Mouse (Mus musculus) retina, postnatal 7 days (tissue): ENCODE results near the gene Dll1.
A peak's percentile ranks its signal among the peaks of the same experiment; 100 is the strongest.

Source experiments
- DNase-seq: peaks from one replicate; pipeline ENCODE4 v3.0.0-alpha.2; 2012; ENCODE audit warnings: low read depth, low spot score

The Dll1 gene

GRCm38 (mm10) chr17:15378413-15379109, 1.9 kb upstream of the Dll1 start:
- no peak for DNase-seq

DNA sequence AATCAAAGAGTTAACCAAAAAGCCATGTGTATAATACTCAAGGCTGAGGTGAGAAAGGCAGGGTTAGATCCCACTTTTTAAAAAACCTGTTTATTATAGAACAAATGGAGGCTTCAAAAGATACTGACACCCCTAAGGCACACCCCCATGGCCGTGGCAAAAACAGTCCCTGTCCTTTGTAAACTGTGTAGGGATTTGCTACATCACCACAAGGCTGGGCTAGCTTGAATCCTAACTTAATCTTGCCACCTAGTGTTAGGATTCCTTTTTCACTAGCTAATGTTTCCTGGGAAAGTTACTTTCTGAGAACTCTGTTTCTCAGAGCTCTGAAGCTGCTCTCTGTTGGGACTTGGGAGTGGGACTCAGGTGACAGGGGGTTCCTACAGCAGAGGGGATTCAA, 1.2 kb upstream of the Dll1 start:
- no peak for DNase-seq

DNA sequence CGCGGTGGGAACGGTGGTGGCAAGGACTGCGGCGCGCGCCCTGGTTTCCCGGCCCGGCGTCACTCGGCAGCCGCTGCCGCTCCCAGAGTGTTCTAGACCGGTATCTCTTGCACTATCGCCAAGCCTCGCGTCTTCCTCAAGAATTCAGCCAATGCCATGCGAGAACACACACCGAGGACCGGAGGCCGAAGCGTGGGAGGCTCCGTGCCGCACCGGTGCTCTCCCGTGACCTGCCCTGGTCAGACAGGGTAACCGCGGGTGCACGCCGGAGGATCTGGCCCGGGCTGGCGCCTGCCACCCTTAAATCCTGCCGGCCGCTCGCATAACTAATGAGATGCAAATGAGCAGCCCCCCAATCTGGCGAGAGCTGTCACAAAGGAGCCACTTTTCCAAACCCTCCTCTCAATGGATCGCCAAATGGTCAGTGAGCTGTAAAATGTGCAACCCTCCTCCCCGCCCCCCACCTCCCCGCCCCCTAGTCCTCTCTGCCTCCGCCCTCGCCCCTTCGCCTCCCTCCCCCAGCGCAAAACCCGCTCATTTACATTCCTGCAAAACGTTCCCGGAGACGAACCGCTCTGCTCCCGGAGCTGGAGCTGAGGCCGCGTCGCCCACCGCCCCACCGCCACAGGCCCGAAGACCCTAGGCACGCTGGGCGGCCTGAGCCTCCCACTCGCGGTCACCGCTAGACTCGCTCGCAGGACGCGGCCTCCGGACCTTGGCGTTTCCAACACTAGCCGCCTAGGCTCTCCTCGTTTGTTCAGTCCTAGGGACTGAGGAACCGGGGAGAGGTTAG, 775 bp downstream of the Dll1 start:
- no peak for DNase-seq

DNA sequence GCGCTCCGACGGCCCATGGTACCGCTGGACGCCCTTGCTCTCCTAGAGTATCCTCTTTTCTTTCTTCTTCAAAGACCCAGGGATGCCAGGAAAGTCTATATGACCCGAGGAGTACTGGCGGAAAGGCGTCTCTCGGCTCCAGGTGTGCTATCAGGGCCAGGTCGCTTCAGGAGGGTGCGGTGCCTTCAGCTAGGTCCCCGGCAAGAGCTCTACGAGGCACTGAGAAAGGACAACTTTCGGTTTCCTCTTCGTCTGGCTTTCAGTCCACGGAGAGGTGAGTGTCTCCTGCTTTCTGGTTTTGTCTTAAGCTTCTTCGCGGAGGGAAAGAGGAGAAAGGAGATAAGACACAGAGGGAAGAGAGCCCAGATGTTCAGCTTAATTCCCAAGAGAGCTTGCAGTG, 1.4 kb downstream of the Dll1 start:
- DNase-seq: no peak

DNA sequence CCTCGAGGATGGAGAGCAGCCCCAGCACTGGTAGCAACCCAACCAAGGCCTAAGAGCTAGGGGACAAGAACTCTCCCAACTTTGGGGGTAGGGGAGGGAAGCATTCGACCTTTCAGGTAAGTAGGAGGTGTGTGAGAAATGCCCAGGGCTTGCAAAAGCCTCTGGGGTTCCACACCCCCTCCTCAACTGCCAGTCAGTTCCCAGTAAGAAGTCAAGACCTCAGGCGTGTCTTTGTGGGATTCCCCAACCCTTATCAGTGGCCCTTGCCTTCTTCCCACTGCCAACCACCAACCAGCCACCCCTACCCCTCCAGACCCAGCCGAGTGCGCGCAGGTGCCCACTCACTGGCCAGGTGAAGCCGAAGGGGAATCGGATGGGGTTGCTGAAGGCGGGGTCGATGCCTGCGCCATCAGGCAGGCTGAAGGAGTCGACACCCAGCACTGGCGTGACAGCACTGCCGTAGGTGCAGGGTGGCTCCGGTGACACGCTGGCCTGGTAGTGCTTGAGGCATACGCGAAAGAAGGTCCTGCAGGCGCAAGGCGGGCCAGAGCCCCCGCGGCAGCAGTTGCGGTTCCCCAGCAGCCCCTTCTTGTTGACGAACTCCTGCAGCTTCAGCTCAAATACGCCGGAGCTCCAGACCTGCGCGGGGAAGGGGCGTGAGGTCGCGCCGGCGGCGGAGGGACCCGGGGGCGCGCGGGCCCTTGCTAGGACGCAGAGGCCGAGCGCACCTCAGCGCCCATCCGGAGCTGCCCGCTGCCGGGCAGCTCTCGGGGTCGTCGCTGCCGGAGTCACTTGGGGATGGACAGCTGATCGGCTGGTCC, 2.1 kb downstream of the Dll1 start:
- no peak for DNase-seq

DNA sequence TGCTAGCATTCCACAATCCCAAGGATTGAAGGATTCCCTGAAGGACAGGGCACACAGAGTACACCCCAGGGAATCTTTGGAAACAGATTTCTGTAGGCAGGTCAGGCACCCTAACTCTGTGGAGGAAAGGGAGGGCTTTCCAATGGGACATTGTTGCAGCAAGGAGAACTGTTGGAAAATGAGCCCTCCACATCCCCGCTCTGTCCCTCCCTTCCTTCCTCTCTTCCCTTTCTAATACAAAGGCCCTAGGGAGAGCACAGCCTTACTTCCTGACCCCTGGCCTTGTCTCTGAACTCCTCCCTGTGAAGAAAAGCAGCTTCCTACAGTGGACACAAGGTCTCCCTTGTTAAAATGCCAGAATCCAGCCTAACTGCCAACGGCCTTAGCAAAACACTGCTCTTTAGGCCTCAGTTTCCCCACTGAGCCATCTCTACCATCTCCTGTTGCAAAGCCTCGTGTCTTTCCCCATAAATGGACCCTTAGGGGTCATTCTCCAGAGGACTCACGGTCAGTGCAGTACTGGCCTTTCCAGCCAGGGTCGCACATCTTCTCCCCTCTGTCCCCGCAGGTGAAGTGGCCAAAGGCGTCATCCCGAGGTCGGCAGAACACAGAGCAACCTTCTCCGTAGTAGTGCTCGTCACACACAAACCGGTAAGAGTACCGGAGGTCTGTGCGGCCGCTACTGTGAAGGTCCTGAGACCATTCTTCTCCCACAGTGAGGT, 3.6 kb downstream of the Dll1 start:
- no peak for DNase-seq

- DNase-seq: no peak
These were observed 4.5 kb downstream of the Dll1 start for GRCm38 (mm10) chr17:15371967-15372835.

DNA sequence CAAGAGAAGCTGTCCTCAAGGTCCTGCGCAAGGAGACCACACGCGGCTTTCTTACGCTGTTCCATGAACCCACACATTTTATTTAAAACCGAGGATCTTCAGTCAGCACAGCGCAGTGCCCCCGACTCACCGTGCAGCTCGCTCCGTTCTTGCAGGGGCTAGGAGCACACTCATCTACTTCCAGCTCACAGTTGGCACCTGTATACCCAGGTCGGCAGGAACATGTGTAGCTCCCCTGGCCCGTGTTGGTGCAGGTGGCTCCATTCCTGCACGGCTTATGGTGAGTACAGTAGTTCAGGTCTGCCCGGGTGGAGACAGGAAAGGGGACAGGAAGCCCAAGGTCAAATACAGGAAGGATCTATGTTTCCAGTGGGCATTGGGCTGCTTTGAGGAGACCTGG, 6.3 kb downstream of the Dll1 start:
- DNase-seq: no peak

DNA sequence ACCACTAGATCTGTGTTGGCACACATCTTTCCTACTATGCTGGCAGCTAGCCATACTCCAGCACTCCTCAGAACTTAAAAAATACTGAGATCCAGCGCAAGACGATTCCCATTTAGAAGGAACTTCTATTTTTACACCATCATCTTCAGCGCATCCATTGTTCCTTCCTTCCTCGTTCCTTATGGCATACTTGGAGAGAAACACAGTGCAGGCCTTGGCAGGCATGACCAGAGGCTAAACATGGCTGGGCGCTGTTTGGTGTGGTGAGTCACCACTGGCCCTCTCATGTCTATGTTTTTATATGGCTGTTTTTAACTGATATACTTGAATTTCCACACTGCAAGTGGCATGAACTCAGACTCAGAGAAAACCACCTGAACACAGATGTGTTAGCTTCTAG, 11.0 kb downstream of the Dll1 start:
- DNase-seq: no peak

GRCm38 (mm10) chr17:15363656-15364055, 13.0 kb downstream of the Dll1 start:
- DNase-seq: no peak

GRCm38 (mm10) chr17:15357071-15357470, 19.6 kb downstream of the Dll1 start:
- no peak for DNase-seq

GRCm38 (mm10) chr17:15356526-15356925, 20.1 kb downstream of the Dll1 start:
- DNase-seq: no peak

DNA sequence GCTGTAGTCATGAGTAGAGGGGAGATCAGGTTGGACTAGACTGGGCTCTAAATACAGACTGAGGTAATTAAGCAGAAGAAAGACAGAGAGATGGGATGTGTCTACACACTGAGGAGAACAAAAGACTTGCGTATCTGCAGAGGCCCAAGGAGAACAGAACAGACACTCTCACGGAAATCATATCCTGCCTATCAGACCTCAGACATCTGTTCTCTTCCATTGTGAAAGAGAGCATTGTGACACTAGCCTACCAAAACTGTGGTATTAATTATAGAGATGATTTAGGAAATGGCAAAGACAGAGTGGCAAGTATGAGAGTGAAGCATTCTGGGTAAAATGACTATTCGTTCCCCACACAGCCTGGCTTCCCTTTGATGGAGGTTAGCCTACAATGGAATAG, 21.6 kb downstream of the Dll1 start:
- DNase-seq: no peak

DNA sequence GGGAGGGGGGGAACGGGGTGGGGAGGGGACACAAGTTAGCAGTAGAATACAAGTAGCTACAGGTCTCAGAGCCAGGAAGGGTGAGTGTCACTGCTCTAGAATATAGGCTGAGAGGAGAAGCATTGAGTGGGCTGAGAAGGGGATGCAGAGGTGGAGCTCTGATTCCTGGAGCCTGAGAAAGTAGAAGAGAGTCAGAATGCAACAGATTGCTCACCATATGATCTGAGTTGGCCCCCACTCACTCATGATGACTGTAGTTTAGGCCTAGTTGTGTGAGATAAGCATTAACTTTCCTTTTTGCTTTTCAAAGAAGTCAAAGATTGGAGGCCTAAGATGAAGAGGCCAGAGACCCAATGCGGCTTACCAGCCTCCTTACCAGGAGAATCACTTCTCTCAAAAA, 22.7 kb downstream of the Dll1 start:
- no peak for DNase-seq

DNA sequence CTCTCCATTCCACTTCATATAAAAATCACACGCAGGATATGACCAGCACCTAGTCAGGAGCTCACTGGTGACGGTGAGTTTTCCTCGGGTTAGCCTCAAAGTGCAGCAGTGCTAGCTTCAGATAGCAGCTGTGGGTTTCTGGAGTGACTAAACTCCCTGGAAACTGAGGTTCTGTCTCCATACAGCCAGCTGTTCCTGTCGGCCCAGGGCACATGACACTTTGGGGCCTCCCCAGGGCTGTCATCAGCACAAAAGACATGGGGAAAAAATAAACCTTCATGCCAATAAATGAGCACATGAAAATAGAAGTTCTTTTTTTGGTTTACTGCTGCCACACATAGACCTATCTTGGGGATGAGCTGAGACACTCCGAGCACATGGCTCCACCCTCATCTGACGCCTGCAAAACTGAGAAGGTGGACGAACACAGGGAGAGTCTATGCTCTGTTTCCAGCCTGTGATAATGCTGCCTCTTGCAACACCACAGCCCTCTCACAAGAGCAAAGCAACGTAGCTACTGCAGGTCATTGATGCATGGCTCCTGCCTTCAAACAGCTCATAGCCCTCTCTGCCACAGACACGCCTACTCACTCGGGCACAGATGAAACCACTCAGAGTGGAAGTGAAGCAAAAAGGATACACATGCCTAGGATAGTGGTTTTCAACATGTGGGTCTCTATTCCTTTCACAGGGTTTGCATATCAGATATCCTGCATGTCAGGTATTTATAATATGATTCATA, 23.6 kb downstream of the Dll1 start:
- DNase-seq: no peak

GRCm38 (mm10) chr17:15350152-15350551, 26.5 kb downstream of the Dll1 start:
- DNase-seq: no peak

DNA sequence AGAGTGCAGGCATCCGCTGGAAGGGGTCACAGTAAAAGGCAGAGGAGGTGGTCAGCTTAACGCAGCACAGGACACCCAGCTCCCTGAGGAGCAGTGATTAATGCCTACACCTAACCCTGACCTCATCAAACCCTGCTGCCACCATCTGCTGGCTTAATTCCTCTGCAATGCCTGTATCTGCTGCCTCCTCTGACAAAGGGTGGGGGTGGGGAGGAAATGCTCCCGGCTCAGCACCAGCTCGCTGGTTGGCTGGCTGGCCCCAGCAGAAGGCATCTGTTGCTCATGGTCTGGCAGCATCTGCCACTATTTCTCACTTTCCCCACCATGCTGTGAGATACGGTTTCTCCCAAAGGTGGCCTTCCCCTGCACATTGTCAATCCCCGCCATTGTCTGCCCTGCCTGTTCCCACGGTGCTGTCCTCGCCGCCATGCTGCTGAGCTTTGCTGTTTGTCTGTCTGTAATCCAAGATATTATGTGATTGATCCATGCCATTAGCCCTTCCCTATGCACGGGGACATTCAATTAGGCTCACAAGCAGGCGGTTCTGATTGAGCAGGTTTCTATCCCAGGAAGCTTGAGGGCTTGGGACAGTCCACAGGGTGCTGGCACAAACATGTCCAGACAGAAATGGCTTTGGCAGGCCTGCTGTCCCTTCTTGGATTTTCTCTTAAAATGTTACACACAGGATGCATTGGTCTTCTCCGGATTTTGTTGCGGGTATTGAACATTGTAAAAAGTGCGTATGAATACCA, 33.4 kb downstream of the Dll1 start:
- peak; percentile 77 for DNase-seq

GRCm38 (mm10) chr17:15337906-15338305, 38.8 kb downstream of the Dll1 start:
- DNase-seq: no peak

- DNase-seq: no peak
These were observed 46.8 kb downstream of the Dll1 start for GRCm38 (mm10) chr17:15329740-15330318.
